Mouse (Mus musculus) adrenal gland (tissue): Measurements from ENCODE around the gene Hpcal1.
"Not testable (repeated sequence)": the region's sequence is repeated elsewhere in the genome, so short reads cannot be mapped to it uniquely, and the experiment has no call there.

Experiments used
- intact Hi-C: fragments of 180-260 bp; cut with DNase I; formaldehyde crosslinking; loops from one replicate; pipeline ENCODE4 v1.15.1; 2025

Gene Hpcal1

DNA sequence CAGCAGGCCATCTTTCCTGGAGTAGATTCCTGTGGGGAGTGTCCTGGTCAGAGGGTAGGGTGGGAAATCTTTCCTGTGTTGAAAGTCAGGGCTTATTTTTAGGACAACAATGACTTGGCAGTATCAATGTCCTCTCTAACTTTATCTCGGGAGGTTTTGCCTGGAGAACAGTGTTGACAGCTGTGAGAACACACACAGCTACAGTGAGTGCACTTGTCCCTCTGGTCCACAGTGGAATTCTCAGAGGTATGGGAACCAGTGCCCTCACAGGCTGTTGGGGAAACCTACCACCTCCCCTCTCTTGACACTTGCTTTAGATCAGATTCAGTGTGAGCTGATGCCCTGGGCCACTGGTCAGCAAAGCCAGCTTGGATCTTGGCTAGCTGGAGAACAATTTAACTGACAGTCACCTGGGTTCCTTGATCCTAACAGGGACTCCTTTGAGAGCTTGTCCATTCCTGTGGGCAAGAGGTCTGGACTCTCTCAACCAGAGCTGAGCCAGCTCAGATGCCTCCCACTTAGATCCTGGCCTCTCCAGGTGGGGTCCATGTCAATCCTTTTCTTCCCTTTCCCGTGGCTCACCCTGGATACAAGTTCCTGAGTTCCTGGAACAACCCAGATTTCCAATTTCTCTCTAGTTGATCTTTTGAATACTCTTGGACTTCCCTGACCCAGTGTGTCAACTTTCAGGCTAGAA lies 79.0 kb downstream of the Hpcal1 start:
- intact Hi-C loops = loop anchor here (5.0 kb wide), 2 partner anchors 72 to 138 kb away; no protein-coding TSS in a partner anchor

DNA sequence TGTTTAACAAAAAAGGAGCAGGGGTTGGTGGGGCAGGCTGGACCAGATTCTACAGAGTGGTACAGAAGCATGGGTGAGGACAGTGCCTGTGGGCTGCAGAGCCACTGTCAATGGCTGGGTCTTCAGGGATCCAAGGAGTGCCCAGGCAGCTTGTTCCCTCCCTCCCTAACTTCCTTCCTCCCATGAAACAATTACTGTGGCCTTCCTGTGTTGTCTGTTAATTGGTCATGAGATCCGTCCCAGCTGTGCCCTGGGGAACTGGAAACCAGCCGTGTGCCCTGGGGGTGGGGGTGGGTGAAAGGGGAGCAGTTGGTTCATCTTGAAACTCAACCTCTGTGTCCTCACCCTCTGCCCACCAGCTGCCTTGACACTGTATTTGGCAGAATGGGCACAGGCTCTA lies 79.9 kb downstream of the Hpcal1 start:
- intact Hi-C loops = loop anchor here (5.0 kb wide), 1 partner anchor 73 kb away; no protein-coding TSS in a partner anchor

DNA sequence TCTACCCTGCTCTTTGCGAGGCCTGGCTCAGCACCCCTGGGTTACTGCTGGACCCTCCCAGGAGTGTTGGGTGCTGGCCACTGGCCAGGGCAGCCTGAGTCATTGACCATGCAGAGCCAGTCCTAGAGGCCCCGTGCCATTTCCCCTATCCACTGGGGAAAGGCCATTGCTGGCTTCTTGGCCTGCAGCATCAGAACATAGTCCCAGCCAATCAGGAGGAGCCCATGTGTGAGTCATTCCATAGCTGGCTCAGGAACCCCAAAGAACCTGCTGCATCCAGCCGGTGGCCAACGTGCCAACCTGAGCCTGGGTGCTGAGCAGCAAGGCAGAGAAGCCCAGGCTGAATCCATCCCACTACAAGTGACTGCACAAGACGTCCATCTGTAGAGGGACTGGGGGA lies 83.1 kb downstream of the Hpcal1 start:
- intact Hi-C loops = loop anchor here (5.0 kb wide), 1 partner anchor 76 kb away; no protein-coding TSS in a partner anchor

DNA sequence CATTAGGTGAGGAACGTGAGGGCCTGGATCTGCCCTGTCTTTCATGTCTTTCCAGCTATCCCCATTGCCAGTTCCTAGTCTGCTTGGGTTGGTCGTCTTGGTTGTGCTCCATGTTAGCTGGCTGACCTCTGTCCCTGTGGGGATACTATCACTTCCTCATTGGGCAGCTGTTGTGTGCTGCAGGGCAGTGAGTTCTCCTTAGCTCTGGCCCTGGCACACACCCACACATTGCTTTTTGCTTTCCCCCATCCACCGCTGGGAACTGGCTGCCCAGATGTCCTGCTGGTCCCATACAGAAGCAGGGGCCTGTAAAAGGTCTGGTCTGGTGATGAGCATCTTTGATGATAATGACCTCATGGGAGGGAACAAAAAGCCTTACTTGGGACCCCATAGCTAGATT lies 84.2 kb downstream of the Hpcal1 start:
- intact Hi-C loops = loop anchor here (5.0 kb wide), 1 partner anchor 78 kb away; no protein-coding TSS in a partner anchor

DNA sequence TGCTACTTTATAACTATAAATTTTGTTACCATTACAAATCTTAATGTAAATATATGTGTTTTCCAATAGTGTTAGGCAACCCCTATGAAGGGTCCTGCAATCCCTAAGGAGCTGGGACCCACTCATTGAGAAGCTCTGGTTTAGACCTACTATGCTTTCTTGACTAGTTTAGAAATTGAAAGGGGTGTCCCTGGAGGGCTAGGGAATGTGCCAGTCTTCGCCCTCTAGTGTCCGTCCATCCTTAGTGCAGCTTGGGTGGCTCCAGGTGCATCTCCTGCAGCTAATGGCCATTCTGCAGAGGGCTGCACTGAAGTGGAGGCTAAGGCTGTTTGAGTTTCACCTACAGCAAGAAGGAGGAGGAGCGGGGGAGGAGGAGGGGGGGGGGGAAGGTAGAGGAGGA lies 87.7 kb downstream of the Hpcal1 start:
- intact Hi-C loops = no loop called here

DNA sequence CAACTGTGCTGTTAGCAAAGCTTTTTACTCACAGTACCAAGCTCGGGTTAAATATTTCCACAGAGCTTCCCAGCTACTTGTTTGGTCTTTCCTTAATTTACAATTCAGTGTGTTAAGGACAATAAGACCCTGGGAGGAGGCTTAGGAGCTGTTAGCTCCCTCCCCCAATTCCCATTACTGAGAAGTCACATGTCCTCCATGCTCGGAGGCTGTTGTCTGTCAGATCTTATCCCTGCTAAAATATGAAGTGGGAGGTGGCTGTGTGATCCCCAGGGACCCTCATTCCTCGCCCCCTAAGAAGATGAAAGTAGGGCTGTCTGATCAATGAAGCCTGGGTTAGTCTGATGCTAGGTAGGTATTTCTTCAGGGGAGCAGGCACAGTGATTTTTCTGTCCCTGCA lies 88.4 kb downstream of the Hpcal1 start:
- intact Hi-C loops = no loop called here

DNA sequence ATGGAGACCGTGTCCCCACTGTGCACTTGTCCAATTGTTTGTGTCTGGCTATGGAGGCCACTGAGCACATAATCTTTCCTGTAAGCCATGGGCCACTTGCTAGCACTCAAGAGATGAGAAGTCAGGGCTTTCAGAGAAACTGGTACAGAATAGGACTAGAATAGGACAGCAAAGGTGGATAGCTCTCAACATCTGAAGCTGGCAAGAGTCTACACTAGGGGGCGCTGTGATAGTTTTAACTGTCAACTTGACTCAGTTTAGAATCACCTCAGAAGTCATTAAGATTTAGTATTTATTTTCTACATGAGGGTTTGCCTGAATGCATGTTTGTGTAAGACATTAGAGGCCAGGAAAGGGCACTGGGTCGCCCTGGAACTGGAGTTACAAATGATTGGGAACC lies 98.8 kb downstream of the Hpcal1 start:
- intact Hi-C loops = no loop called here

DNA sequence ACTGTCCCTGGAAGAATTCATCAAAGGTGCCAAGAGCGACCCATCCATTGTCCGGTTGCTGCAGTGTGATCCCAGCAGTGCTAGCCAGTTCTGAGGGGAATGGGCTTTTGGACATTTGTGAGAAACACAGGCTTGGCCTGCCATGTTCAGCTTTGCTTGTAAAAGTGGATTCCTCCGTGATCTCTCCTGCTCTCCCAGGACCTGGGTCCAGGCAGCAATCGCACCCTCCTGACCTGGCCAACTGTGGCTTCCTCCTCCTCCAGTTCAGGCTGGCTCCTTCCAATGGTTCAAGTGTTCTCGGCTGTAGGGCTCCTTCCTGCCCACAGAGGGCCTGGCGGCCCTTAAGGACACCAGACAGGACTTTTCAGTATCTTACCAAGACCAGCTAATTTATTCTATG lies 100.5 kb downstream of the Hpcal1 start:
- intact Hi-C loops = loop anchor here (10.0 kb wide), 1 partner anchor 116 kb away; no protein-coding TSS in a partner anchor

DNA sequence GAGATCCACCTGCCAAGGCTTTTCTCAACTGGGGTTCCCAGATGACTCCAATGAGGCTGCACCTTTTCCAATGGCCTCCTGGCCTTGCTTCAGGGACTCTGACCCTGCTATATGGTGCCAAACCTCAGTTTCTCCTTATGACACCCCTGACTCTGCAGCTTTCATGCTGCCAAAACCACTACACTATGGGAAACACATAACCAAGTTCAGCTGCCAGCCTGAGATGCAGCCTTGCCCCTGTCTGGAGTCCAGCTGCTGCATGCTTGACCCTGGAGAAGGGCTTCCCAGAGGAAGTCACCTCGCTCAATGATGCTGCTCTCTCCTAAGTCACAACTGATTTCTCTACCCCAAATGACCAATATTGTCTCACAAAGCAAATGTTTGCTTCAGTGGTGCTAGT lies 102.1 kb downstream of the Hpcal1 start:
- intact Hi-C loops = loop anchor here (10.0 kb wide), 1 partner anchor 118 kb away; no protein-coding TSS in a partner anchor

DNA sequence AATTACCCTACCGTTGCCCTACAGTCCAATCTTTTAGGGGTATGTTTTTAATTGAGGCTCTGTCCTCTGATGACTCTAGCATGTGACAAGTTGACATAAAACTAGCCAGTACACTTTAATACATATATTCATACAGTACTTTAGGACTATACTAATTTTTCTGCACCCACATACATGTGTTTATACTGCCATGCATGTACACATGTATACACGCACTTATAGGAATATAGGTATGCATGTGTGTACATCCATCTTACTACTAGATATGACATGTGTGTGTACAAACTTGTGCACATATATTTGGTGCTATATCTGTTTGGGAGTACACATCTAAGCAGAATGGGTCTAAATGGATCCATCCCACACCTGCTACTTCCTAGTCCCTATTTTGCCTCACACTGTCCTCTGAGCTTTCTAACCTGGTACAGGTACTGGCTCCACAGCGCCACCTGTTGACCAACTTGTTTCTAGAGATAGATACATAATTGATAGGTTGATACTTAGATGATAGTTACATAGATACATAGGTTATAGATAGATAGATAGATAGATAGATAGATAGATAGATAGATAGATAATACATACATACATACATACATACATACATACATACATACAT lies 105.1 kb downstream of the Hpcal1 start:
- intact Hi-C loops = loop anchor here (5.0 to 10.0 kb wide), 2 partner anchors 121 to 238 kb away; no protein-coding TSS in a partner anchor

DNA sequence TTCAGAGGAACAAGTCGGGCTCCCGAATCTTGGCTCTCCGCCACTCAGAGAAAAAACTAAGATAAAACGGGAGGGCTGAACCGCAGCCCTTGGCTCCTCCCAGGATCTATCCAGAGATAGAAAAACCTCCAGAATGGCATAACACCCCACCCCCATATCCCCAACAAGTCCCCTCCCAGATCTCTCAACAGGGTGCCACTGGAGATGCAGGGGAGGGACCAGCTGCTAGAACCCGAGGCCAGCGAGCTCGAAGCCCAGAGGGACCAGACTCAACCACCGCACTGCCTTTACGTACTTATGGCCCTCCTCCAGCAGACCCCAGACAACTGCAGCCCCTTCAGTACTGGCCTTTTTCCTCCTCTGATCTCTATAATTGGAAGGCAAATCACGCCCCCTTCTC lies 107.6 kb downstream of the Hpcal1 start:
- intact Hi-C loops = loop anchor here (5.0 to 10.0 kb wide), 2 partner anchors 123 to 241 kb away; no protein-coding TSS in a partner anchor

DNA sequence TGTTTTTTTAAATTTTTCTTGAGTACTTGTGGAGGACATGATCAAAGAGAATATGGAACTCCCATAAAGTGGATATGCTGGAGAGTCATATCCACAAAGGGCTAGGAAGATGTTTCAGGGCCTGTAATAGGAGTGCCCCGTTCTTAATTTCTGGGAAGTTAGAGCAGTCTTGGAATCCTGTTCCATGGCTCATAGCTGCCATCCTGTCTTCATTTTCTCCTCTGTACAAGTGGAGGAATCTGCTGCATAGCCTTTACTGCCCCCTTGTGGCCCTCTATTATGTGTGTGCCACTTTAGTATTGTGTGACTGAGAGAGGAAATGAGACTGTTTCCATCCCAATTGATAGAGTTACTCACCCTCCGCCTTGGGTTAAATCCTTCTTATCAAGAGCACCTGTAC lies 117.9 kb downstream of the Hpcal1 start:
- intact Hi-C loops = loop anchor here (2.0 kb wide), 1 partner anchor 442 kb away; no protein-coding TSS in a partner anchor

DNA sequence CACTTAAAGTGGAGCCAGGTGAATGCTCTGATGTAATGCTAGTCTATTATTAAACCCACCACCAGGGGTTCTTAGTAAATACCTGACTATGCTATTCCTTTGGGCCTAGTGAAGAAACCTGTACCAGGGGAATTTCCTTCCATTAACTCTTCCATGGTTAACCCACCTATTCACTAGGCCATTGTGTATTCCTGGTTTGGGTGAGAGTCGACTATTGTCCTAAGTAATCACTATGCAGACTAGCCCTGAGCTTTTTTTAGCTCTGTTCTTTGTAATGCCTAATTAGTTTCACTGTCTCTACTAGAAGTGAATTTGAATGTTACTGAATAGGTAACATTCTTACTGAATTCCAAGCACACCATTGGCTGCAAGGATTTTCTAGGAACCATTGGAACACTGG lies 144.6 kb downstream of the Hpcal1 start:
- intact Hi-C loops = not testable (repeated sequence)
